Mouse (Mus musculus) embryo, embryonic 9.5 days (tissue): ENCODE measurements at regions not wholly inside any gene's neighbourhood (a gene's known extent, or its start where the extent isn't known, plus 50 kb on each side); places are given as distances from the start of the nearest gene placed in this dataset.

ENCODE experiments used
- DNase-seq: peaks from one replicate; pipeline ENCODE4 v3.0.0-alpha.2; 2017; ENCODE audit errors: extremely low spot score

DNA sequence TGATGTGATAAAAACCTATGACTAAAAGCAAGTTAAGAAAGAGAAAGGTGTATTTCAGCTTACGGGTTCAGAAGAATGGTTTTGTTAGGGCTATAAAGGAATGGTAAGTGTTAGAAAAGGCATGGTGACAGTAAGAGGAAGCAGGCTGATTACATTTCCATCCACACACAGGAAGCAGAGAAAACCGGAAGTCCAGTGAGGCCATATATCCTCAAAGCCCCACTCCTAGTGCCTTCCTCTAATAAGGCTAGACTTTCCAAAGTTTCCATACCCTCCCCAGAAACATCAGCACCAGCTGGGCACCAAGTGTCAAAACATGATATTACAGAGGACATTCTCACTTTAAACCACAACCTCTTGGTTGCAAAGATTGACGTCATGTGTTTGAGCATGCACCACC is 316.3 kb downstream of the Klf5 start:
- no peak for DNase-seq

DNA sequence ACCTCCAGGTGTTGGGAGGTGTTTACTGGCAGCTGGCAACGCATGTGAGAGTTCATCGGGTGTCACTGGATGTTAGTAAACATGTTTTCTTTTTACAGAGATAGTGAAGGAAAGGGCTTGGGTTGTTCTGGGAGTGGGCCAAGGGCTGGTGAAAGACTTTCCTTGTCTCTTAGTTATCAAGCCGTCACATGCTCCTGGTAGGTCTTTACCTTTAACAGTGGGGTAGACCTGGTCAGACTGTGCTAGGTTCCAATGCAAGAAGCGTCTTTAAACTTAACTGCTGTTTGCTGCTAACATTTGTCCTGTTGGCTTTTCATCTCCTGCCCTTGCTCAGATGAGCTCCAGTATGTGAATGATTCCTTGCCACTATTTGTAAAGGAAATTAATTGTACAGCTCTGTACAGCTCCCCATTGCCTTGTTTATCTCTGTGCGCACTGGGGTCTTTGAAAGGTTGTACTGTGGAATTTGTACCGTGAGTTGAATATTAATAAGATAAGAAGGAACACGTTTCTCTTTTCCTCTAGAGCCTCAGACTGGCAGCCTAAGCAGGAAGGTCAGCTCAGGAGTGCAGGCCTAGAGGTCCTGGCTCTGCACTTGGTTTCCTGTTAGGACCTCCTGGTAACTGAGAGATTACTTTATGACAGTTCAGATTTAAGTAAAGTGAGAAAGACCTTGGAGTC is 318.3 kb downstream of the Klf5 start:
- no peak for DNase-seq

GRCm38 (mm10) chr14:99617374-99617773 is 318.9 kb downstream of the Klf5 start:
- DNase-seq = no peak

DNA sequence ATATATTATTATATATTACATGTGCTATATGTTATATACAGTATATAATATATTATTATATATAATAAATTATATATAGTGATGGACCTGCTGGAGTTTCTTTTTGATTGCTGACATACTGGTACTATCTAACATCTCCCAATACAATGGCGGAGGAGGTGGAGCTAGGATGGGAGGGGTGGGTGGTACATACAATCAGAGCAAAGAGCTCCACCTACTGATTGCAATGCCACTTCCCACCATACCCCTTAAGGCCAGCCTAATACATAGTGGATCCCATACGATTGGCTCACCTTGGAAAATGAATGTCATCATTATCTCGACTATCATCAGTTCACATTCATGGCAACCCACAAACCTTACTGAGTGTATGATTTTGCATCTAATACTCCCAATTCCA is 323.0 kb downstream of the Klf5 start:
- DNase-seq = no peak

DNA sequence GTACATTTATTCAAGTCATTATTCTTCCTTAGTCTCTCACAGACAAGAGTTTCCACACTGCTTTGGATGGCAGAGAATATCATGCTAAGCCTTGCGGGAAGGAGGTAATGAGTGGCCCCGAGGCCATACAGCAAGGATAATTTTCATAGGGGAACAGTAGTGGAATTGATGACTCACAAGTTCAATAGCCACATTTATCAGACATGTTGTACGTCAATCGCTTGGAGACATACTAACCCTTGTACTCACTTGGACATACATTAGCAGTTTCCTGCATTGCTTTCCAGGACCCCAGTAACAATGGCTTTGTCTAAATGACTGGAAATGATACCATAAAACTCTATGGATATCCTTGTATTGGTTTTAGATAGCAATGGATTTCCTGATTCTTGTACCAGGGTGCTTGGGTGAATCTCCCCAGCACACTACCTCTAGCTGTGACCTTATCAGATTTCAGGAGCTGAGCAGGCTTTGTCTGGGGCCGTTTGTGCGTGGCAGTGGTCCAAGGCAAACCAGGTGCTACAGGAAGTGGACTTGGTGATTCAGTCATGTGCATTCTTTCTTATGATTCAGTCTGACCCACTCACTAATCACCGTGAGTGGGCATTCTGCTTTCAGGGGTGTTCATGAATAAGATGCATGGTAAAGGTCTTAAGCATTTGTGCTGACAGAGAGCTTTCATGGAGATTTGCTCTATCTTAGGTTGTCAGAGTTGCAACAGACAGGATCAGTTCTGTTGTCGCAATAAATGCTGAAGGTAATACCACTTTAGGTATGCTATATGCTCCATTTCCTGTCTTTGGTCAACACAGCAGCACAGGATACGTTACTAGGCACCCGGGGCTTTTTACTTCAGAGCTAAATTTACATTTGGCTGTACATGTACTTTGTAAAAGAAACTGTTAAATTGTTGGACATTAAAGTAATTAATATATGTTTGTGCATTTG is 326.2 kb downstream of the Klf5 start:
- DNase-seq = no peak

GRCm38 (mm10) chr14:99627615-99628014 is 329.1 kb downstream of the Klf5 start:
- no peak for DNase-seq

GRCm38 (mm10) chr14:99631092-99631491 is 332.6 kb downstream of the Klf5 start:
- DNase-seq = no peak

GRCm38 (mm10) chr14:99632444-99632843 is 334.0 kb downstream of the Klf5 start:
- DNase-seq = no peak

DNA sequence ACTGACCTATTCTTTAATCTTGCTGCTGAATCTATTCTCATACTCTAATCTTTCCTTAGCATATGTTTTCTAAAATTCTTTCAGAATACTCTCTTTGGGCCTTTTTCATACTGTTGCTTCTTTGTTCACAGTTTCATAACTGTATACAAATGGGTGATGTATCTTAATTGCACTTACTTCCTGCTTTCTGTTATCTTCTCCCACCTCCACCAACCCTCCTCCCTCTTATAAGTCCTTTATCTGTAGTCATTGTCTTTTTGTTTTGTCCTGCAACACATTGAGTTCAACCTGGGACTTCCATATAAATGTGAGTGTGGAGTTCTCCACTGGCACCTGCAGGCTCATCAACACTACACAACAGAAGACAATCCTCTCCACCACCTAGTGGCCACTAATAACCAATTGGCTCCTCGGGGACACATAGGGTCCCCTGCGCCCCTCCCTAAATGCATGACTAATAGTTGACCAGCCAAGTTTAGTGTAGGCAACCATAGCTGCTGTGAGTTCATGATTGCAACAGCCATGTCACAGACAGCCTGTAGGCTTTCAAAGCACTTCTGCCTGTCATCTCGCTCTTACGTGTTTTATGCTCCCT is 337.2 kb downstream of the Klf5 start:
- no peak for DNase-seq

DNA sequence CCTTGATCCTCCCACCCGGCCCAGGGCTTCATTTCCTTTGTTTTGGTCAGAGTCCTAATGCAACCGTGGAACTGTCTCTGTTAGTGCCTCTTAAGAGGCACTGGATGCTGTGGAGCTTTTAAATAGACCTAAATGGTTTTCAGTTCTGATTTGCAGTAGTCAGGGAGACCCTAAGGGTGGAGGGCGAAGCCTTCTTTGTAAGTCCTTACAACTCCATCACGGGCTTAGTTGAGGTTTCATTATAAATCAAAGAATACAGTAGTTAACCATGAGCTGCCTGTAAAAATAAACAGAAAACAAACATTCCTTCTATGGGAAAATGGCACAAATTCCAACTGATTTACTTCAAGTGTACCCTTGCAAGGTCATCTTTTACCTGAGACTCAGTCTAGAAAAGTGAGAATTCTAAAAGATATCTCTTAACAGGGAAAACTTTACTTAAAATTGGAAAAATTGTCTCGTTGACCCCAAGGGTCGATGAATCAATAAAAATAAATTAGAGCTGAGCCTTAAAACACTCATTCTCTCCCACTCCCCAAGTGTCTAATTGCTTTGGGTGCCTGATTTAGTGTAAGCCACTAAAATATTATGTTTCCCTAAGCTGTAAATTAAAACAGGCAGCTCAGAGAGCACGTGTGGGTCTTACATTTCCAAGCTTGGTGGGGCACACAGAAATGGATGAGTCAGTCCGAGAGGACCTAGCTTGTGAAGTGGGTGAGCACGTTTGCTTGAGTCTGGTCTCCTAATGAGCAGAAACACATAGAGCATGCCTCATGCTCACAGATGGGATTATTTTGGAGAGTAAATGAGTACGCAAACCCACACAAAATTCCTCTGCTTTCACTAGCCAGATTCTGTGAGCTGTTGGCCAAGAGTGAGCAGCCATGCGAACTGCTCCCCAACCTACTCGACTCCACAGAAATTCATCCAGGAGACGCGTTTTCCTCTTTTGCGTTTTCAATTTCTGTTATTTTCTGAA is 343.3 kb downstream of the Klf5 start:
- no peak for DNase-seq

DNA sequence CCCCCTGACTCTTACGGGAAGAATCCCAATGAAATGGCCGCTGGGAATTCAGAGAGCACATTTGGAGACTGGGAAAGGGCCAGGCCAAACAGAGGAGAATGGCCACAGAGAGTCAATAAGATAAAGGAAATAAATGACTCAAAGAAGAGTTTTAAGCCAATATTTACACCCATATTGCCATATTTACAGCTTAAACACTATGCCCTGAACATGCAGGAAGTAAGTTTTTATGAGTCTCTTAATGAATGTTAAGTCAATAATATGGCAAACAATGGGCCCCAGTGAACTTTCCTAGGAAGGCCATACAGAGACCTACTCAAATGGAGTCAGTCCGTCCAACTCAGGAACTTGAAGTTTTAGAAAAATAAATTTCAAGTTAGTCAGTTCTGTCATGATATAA is 347.8 kb downstream of the Klf5 start:
- DNase-seq = no peak

GRCm38 (mm10) chr14:99674399-99674798 is 375.9 kb downstream of the Klf5 start:
- DNase-seq = no peak

GRCm38 (mm10) chr14:99687062-99687806 is 388.7 kb downstream of the Klf5 start:
- no peak for DNase-seq

- no peak for DNase-seq
Measured at GRCm38 (mm10) chr14:99688415-99688814, 389.9 kb downstream of the Klf5 start.

DNA sequence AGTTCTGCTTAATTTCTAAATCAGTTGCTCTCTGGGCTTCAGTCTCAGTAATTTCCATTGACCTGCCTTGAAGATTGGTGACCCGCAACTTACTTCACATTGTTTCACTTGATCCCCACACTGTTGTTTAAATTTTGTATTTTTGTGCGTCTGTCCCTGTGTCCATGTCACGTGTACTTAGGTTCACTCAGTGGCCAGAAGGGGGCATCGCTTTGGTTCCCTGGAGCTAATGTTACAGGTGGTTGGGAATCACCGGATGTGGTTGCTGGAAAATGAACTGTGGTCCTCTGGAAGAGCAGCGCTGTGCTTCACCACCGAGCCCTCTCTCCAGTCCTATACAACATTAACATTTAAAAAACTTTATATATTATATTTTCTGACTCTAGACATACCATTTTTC is 397.8 kb downstream of the Klf5 start:
- DNase-seq = no peak

DNA sequence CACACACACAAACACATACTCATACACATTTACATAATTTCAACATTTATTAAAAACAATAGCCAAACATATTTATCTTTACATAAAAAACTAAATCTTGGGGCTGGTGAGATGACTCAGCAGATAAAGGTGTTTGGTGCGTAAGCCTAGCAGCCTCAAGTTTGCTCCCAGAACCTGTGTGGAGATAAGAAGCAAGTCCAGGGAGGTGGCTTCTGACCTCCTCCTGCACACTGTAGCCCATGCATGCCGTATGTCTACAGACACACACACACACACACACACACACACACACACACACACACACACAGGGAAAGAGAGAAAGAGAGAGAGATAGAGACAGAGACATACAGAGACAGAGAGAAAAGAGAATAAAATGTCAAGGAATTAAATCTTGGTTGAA is 401.1 kb downstream of the Klf5 start:
- DNase-seq = no peak

- no peak for DNase-seq
Measured at GRCm38 (mm10) chr14:99706004-99706403, 407.5 kb downstream of the Klf5 start.

- no peak for DNase-seq
Measured at GRCm38 (mm10) chr14:99708066-99708465, 409.6 kb downstream of the Klf5 start.

DNA sequence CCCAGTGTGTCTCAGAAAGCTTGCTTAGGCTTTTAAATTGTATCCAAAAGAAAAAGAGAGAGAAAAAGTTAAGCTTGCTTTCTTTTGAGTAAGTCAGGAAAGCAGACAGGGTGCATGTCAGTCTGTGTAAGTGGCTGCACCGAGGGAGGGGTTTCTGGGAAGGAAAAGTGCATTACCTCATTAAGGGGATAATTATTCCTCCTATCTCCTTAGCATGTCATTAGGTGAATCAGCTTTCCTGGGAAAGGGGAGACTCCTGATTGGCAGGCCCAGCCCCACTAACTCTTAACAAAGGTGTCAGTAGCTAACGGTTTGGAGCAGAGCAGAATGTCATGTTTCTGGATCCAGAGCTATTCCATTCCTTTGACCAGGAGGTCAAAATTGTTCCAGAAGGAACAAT is 411.3 kb downstream of the Klf5 start:
- no peak for DNase-seq

- no peak for DNase-seq
Measured at GRCm38 (mm10) chr14:99710656-99711177, 412.2 kb downstream of the Klf5 start.

DNA sequence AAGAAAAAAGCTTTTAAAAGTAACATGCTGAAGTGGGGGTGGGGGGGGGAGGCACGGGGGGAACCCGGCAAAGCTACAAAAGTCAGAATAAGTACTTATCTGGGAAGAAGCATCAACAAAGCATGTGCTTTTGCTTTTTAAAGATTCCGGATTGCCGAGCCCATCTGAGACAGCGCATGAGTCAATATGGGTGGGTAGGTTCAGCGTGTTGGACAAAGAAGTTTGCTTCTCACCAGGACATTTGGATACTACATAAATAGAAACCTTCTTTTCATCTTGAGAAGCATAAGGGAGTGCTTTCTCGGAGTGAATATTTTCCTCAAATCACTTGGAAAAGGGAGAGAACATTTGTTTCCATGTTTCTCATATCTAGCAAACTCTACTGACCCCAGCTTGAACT is 414.1 kb downstream of the Klf5 start:
- no peak for DNase-seq
